Mouse (Mus musculus) cortical plate, adult 2 months (tissue): ENCODE results near the gene Fhit.

ENCODE experiments used
- CTCF ChIP-seq: fragments of 200-500 bp; IDR thresholded peaks from 2 replicates; pipeline ENCODE4 v1.5.1; 2011; ENCODE audit warnings: mild to moderate bottlenecking, control low read depth, low read length; ENCODE audit not compliant: insufficient read depth; ENCODE audit errors: extremely low read depth
- POLR2A ChIP-seq: fragments of 200-500 bp; IDR thresholded peaks from 2 replicates; pipeline ENCODE4 v1.6.1; 2011; ENCODE audit warnings: mild to moderate bottlenecking, low read length, control low read depth; ENCODE audit not compliant: insufficient read depth; ENCODE audit errors: extremely low read depth

DNA sequence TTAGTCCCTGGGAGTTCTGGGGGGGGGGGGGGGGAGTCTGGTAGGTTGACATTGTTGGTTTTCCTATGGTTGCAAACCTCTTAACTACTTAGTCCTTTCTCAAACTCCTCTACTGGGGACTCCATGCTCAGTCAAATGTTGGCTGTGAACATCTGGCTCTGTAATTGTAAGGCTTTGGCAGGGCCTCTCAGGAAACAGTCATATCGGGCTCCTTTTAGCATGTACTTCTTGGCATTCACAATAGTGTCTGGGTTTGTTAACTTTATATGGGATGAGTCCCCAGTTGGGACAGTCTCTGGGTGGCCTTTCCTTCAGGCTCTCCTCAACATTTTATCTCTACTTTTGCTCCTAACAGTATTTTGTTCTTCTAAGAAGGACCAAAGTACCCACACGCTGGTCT is 1065.6 kb downstream of the Fhit start:
- no peak for TF ChIP-seq CTCF
- no peak for TF ChIP-seq POLR2A
